Mouse (Mus musculus): ENCODE data around the gene Plod1.

The Plod1 gene

DNA sequence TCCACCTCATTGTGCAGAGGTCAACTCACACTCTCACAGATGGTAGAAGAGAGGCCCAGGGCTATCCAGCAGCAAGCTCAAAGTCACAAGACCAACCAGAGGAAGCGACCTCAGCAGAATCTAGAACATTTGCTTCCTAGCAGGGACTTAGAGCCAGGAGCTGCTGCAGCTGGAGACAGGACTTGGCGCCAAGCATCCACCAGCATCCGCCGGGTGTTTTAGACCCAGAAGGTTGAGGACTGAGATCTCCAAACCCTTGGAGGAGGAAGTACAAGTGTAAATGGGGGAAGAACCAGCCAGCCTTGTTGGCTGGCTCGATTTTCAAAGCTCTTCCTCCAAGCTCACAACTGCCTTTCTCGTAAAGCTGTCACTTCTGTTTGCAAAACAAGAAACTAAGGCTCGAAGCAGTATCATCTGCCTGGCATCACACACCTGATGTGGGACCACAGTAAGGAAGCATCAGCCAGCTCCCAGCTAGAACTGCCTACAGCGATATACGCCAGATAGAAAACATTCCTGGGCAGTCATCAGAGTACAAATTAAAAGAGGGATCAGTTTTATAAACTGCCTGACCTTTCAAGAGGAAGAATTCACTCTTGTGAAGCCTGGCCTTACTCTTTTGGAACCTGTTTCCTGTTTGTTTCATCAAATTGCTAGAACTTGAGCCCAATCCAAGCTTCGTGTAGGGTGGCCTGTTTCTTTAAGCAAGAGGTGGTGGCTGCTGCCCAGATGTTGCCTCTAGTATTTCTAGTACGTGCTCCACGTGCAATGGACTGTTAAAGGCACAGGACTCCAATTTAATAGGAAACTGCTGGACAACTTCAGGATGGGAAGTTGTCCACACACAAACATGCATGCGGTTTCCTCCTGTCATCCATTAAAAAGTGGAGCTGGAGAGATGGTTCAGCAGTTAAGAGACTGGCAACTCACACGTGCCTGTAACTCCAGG is 1.9 kb upstream of the Plod1 start:
- peak; percentile 36 for DNase-seq (ENCODE audit: low spot score)

DNA sequence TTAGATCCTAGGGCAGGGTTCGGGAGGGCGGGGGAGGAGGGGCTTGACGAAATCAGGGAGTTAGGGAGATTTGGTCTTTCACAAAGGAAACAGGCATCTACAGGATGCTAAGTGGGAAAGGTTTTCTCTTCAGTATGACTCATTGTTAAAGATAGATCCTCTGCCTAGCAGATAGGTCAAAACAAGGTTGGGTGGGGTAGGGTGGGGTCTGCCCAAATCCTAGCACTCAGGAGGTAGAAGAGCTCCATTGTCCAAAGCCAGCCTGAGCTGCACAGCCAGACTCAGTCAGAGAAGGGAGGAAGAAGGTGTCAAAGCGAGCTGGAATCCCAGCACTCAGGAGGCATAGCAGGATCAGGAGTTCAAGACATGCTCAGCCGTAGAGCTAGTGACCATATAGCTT is 919 bp upstream of the Plod1 start:
- no peak for DNase-seq (ENCODE audit: low spot score)

DNA sequence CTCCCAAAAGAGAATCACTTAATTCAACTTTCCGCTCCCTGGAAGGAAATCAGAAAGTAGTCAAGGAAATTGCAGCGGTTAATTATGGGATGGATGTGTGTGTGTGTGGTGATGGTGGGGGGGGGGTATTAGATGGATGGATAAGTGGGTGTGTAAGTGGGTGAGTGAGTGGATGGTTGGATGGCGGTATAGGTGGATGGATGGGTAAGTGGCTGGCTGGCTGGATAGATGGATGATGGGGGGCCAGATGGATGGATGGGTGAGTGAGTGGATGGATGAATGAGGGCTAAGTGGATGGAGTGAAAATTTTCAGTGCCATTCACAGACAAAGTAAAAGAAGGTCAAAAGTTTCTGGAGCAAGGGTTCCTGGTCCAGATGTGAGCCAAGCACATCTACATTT is 454 bp upstream of the Plod1 start:
- DNase-seq (ENCODE audit: low spot score): no peak

DNA sequence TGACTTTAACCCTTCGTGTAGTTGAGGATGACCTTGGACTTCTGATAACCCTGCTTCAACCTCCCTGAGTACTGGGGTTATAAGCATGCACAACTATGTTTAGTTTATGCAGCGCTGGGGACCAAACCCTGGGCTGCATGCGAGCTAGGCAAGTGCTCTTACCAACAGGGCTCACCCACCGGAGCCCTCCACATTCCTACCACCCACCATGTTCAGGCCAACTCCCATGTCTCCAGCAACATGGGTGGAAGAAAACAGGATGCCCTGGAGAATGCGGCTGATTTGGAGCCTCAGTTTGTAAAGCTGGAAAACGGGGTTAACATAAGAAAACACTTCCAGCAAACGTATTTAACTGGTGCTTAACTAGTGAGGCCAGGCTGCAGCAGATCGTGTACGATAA is 663 bp downstream of the Plod1 start:
- DNase-seq (ENCODE audit: low spot score): no peak

DNA sequence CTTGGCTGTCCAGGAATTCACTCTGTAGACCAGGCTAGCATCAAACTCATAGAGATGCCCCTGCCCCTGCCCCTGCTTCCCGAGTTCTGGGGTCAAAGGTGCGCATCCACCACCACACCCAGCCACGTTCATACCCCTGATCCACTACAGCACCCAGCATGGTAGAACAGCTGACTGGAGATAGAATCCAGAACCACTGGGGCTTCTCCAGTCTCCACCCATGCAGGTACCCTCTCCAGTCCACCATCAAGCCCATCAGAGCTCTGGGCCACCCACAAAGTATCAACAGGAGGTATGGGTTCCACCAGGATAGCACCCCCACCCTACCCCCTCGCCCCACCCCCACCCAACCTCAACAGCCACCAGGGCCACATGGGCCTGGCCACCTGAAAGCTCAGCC is 2.0 kb downstream of the Plod1 start:
- no peak for DNase-seq (ENCODE audit: low spot score)

DNA sequence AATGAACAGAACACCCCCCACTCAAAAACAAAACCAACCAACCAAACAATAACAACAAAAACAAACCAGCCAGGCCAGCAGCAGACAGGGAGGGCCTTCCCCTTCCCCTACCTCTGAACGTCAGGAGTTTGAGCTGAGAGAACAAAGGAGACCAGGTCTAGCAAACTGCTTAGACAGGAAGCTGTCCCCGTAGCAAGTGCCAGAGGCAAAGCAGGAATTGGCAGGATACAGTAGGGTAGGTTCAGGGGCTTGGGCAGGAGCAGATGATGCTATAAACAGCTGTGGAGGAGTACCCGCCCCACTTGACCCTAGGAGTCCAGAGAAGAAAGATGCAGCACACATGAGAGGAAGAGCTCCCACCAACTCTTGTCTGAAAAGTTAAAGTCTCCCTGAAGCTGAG is 2.4 kb downstream of the Plod1 start:
- DNase-seq (ENCODE audit: low spot score): no peak

DNA sequence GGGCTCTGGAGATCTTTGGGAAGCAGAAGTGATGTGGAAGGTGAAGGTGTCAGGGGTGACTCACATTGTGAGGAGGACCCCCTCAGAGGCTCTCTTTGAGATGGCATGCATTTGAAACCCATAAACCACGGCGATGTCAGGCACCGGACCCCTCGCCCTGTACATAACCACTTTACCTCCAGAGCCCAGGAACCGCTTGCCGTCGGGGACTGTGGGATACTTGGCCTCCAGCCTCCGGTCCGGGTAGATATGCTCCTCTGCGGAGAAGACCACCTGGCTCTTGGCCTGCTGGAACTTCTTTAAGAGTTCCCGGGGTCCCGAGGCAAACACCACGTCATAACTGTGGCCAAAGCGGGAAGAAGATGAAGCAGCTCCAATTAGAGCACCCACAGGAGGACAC is 5.6 kb downstream of the Plod1 start:
- DNase-seq (ENCODE audit: low spot score): no peak

DNA sequence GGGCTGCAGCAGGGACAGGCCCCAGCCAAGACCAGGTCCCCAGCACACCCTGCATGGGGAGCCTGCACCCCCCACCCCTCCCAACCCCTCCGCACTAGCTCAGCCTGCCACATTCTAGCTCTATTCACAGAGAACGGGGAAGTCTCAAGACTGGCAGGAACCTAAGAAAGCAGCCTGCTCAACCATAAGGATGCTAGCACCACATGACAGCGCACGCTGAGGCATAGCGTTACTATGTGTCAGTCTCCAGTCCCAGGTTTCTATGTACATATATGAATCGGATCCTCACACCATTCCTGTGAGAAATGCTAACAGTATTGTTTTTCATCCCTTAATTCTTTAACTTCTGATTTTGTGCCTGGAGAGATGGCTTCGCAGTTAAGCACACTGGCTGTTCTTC is 8.0 kb downstream of the Plod1 start:
- no peak for DNase-seq (ENCODE audit: low spot score)

DNA sequence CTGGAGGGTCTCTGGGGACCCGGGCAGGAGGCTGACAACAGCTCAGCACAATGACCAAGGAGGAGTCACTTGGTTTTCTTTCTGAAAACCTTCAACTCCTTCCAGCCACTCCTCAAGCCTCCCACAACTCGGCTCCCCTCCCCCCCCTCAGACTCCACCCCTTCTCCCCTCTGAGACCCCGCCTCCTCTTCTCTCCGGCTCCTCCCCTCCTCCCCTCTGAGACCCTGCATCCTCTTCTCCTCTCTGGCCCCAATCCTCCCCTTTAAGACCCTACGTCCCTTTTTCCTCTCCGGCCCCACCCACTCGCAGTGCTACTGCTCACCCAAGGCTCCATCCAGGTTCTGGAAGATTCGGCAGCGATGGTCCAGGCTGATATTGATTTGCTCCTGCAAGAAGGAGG is 8.4 kb downstream of the Plod1 start:
- DNase-seq (ENCODE audit: low spot score): no peak

DNA sequence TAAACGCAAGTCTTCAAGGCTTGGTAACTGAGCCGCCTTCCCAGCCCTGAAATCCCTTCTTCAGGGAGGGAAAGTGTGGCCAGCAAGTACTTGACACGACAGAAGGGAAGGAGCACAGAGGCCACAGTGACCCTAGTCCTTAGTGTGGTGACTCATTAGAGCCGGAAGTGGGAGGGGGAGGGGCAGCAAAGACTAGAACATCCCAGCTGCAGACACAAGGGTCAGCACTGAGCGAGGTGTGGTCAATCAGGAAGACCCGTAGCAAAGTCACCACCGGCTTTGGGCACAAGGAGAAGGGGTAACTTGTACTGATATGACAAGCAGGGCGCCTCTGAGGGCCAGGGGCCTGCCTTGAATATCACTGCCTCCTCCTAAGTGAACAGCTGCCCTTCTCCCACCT is 8.9 kb downstream of the Plod1 start:
- peak; percentile 50 for DNase-seq (ENCODE audit: low spot score)

DNA sequence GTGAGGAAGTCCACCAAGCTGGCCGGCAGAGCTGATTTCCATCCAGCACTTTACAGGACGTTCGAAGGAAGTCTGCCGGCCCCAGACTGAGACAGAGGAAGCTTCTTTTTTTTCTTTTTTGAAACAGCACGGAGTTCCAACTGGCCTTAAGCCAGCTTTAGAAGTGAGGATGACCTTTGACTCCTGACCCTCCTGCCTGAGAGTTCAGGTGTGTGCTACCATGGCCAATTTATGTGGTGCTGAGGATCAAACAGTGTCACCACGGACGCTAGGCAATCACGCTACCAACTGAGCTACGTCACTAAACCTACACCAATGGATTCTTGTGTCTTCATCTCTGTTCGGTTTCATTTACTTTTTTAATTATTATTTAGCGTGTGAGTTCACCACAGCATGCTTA is 14.2 kb downstream of the Plod1 start:
- DNase-seq (ENCODE audit: low spot score): no peak

DNA sequence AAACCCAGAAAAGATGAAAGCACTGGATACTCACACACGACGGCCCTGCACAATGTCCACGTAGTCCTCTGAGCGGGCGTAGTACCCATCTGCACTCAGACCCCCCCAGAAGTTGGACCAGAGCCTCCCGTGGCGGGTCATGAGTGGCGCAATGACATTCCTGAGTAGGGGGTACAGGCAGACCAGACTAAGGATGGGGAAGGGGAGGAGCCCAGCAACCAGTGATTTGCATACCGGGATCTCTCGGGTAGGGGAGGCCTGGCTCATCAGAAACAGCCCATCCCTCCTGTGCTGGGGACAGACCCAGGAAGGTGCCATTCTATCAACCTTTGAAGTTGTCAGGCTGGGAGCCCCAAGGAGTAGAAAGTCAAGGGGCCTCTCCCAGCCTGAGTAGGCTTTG is 15.6 kb downstream of the Plod1 start:
- DNase-seq (ENCODE audit: low spot score): no peak

DNA sequence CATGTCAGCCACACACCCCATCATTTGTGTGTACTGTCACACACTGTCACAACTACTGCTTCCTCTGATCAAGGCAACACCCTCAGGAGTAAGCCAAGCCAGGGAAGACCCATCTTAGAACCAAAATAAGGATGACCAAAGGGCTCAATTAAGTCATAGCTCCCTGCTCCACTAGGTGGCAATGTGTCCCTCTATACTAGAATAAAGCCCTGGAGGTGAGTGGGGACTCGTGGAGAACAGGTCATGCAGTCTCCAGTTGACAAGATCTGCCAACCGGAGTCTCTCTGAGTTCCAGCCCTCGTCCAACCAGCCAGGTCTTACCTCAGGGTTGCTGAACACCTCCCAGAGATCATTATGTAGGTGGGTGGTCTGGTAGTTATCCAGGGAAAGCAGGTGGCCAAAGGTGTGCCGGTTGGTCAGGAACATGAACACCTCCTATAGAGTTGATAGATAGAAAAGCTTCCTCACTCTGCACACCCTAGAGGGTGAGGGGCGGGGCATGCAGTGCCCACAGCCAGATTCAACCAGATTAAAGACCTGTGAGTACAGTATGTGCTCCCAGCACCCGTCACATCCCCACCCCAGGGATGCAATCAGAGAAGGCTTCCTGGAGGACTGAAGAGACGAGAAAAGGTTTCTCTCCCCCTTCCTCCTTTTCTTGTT is 18.0 kb downstream of the Plod1 start:
- peak; percentile 38 for DNase-seq (ENCODE audit: low spot score)

DNA sequence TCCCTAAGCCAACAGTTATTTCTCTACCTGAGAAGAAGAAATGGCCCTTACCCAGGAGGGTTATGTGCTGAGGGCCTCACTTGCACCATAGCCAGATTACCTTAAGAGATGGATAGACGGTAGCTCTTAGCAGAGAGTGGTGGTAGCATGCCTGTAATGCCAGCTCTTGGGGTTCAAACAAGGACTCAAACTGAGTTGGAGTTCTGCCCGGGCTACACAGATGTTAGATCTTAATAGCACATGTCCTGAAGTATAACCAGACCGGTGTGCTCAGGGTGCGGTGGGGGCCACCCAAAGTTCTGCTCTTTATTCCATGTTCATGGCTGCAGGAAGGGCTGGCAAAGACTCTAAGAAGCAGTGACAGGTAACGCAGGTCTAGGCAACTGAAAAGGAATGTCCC is 27.1 kb downstream of the Plod1 start:
- DNase-seq (ENCODE audit: low spot score): no peak

DNA sequence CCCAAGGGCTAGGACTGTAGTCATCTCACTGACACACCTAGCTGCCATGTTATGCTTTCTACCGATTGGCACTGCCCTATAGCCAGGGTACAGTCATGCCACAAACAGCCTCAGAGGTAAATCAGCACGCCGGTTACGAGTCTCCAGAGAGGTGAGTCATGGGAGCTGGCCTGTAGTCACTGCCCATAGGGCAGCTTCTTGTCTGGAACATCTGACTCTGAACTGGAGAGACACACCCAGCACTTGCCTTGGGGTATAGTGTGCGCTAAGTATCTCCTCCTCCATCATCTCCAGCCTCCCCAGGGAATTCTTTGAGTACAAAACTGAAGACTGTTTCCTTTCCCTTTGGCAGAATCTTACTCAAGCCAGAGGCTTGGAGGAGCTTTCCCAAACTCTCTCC is 30.3 kb downstream of the Plod1 start:
- DNase-seq (ENCODE audit: low spot score): no peak

DNA sequence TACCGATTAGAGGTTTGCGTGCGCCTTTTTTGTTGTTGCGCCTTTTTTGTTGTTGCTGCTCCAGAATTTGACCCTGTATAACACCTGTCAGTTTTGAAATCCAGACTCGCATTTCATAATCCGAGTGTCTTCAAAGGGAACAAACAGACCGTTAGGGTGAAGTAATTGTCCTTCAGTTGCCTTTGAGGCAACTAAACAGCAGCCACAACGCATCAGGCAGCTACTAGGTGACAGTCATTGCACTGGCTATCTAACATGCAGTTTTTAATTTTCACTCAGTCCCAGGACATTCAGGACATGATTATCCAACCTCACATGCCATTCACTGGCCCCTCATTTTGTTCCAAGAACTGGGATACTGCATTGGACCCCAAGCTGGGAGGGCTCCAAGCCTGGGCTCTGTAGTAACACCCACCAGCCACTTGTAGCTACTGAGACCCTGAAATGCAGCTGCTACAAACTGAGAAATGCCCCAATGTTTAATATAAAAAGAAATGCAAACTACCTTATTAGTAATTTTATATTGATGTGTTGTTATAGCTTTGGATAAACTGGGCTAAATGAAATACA is 31.4 kb downstream of the Plod1 start:
- no peak for DNase-seq (ENCODE audit: low spot score)

DNA sequence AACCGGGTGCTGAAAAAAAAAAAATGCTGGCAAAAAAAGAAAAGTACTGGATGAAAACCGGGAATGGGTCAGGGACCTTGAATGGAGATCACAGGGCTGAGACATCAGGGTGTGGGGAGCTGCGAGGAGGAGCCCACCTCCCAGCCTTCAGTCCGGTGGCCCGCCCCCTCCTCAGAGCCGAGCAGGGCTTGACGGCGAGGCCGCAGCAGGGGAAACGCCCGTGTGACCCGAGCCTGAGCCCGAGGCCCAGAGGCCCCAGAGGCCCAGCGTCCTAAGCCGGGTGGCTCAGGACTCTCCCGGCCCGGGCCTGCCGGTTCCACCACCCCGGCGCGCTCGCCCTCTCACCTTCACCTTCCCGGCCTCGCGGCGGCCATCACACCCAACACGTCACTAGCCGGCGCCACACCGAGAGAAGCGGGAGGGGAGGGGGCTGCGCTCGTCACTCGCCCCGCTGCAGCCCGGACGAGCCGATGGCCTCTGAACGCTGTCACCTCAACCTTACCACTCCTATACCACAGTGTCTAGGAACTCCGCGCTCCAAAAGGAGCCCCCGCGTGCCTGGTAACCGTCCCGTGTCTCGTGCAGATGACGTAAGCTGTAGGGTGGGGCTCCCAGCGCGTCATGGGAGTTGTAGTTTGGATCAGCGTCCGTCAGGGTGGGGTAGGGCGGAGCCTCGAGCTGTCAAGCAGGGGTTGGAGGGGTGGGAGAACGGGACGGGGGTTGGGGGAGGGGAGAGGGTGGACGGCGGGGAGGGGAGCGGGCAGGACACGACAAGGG is 32.1 kb downstream of the Plod1 start, which contains the start of gene Mfn2:
Gene Mfn2, minus strand, starts transcription at position 392 of the 777 bp plus-strand sequence.
- peak; percentile 92 for DNase-seq (ENCODE audit: low spot score)

DNA sequence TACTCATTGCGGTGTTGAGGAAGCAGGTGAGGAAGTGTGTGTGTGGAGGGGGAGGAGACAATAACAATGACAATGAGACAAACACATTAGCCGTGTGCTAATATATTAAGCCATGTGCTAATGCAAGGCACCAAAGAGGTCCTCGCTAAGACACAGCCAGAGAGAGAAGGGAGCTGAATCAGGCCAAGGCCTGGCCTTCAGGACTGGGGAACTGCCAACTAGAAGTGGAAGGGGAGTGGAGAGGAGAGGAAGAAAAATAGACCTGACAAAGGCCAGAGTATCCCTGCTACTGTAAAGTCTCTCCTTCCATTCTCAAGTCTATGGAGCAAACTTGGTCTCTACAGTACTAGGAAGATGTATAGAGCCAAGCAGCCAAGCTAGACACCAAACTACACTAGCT is 33.0 kb downstream of the Plod1 start:
- DNase-seq (ENCODE audit: low spot score): no peak

DNA sequence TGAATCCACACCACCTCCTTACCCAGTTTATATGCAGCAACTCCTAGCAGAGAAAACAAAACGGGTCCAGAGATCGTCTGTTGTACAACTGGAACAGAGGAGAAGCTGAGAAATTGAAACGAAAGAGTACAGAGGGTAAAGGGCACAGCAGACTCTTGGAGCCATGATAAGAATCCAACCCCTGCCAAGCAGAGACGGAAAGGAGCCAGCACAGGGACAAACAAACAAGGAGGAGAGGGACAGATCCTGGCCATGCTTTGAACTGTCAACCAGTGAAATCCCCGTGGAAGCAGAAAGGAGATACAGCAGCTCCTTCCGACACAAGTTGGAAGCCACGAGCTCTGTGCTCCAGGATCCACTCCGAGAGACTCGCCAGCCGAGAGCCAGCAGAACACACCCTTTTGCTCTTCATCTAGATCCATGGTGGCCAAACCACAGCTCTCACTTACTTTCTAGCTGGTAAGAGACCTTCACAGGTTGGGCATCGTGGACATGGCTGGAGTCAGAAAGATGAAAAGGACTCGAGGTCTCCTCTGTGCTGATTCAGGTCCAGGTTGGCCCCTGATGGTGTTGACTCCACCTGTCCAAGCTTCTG is 33.6 kb downstream of the Plod1 start:
- no peak for DNase-seq (ENCODE audit: low spot score)

DNA sequence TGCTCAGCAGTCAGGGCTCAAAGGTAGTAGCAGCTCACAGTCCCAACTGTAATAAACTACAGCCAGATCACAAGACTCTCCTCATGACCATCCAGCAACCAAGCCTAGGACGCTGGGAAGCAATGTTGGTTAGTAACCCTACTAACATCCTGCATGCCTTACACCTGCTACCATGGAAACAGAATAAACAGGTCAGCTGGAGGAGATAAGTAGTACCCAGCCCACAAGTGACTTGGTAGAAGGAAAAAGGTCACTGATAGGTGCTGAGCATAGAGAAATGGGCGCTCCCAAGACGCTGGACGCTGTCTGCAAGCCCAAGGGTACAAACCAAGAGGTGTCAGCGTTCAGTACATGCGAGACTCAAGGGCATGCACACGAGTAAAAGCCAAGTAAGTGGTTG is 36.1 kb downstream of the Plod1 start:
- DNase-seq (ENCODE audit: low spot score): no peak

DNA sequence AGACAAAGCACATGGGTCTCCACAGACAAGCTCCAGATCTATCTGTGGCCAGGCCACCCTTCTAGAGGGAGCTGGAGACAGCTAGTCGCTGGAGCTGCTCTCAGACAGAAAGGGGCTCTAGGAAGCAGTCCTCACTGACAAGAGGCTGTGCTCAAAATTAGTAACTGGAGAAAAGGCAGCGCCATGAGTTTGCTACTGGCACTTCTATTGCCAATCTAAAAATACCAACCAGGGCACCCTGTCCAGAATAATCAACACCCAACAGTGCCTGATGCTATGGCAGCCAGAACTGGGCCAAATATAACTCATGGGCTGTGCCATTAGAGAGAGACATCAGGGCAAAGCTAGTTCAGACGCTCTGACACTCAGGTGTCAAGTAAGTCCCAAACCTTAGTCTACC is 39.2 kb downstream of the Plod1 start:
- no peak for DNase-seq (ENCODE audit: low spot score)

DNA sequence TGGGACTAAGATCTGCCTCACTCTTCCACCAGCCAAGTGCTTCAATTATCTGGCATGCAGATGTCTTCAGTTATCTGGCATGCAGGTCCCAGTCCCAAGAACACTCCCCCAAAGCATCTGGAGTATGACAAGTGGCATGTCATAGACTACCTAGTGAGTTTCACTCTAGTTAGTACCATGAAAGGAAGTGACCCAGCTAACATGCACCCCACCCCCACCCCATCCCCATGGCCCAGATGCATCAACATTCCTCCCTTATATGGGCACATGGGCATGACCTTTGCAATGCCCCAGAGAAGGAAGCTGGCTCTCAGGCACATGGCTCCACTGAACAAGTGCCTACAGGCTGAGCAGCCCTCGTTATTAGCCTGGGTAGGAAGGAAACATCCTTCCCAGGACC is 40.2 kb downstream of the Plod1 start:
- DNase-seq (ENCODE audit: low spot score): no peak

Data from lung, postnatal 25 days (tissue).